Mouse (Mus musculus) spleen, adult 2 months (tissue): ENCODE results near the gene N4bp2l2.

Source experiments
- CTCF ChIP-seq: fragments of 200-500 bp; IDR thresholded peaks from 2 replicates; pipeline ENCODE4 v1.5.1; 2011; ENCODE audit warnings: mild to moderate bottlenecking, inconsistent platforms; ENCODE audit not compliant: insufficient read depth, insufficient read length, insufficient replicate concordance; ENCODE audit errors: extremely low read depth
- POLR2A ChIP-seq: fragments of 200-500 bp; IDR thresholded peaks from 2 replicates; pipeline ENCODE4 v1.6.1; 2011; ENCODE audit warnings: low read depth, low read length, inconsistent platforms

DNA sequence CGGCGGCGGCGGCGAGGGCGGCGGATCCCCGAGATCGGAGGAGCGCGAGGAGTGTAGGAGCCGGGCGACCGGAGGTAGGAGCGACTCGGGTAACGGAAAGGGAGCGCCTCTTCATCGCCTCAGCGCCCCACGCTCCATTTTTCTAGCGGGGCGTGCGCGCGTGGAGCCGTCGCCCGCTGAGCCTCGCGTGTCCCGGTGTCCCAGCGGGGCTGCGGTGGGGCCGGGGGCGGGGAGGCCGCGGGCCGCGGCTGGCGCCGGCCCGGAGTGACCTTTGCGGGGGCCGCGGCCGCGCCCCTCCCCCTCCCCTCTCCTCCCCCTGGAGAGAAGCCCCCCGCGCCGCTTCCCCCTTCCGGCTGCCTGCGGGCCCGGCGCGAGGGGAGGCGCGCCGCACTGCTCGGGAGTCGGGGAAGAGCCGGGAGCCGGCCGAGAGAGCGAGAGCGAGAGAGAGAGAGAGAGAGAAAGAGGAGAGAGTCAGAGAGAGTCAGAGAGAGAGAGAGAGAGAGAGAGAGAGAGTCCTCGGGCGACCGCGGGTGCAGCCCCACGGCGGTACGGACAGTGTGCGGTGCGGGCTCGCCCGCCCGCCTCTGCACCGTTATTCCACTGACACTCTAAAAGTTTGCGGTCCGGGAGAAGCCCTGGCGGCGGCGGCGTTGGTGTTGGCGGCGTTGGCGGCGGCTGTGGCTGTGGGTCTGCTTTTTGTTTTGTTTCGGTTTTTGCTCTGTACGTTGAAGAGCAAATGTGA lies 8.1 kb upstream of the N4bp2l2 start:
- no peak for TF ChIP-seq CTCF
- TF ChIP-seq POLR2A = no peak
